Mouse (Mus musculus) retina, adult 2 months (tissue): ENCODE data around the gene Slc2a5.

Experiments
- DNase-seq: peaks from one replicate; pipeline ENCODE4 v3.0.0-alpha.2; 2012; ENCODE audit warnings: low read depth, low spot score

Gene Slc2a5

DNA sequence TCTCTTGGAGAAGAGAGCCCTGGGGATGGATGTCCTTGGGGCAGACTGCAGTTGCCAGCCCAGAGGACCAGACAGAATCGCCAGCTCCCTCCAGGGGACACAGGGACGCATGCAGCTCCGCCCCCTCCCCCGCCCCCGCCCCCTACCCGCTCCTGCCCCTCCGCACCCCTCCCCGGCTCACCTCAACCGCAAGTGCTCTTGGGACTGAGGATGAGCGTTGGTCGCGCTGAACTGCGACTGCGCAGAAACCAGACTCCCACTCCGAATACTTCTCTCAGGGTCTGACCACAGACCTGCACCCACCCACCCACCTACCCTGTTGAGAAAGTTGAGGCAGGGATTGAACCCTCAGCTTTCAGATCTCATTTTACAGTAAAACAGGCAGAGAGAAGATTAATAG is at the start of gene Slc2a5:
Gene Slc2a5 (plus strand): TSS at position 229 of the 400 bp plus-strand sequence.
- no peak for DNase-seq

GRCm38 (mm10) chr4:150070136-150070535 is 48.9 kb upstream of the Slc2a5 start:
- DNase-seq, result no peak

- DNase-seq, result no peak
These were observed 46.5 kb upstream of the Slc2a5 start for GRCm38 (mm10) chr4:150072416-150073101.

DNA sequence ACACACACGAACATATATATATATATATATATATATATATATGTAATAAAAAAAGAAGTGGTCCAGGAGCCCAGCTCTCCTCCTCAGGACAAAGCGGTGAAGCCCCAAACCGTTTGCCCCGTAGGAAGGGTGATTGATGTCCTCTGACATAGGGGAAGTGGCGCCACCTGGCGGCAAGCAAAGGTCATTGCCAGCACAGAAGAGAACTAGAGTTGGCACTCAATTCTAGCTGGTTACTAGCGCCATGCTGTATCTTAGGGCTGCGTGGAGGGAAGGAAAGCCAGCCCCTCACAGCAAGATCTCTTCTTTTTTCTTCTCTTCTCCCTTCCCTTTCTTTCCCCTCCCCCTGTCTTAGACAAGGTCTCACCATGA is 46.0 kb upstream of the Slc2a5 start:
- no peak for DNase-seq

DNA sequence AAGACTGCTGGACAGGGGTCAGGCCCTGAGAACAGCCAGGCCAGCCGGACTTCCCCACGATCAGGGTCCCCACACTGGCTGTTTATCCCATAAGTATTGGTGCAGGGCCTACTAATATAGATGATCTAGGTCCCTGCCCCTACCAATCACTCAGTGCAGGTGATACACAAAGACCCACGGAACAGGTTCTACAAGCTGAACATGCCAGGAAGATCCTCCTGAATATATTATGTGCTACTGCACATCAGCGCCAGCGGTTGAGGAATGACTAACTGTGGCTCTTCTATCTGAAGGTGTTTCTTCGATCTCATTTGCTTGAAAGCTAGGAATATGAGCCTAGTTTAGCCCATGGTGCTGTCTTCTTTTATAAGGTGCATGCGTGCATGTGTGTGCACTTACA is 43.7 kb upstream of the Slc2a5 start:
- DNase-seq, result no peak

DNA sequence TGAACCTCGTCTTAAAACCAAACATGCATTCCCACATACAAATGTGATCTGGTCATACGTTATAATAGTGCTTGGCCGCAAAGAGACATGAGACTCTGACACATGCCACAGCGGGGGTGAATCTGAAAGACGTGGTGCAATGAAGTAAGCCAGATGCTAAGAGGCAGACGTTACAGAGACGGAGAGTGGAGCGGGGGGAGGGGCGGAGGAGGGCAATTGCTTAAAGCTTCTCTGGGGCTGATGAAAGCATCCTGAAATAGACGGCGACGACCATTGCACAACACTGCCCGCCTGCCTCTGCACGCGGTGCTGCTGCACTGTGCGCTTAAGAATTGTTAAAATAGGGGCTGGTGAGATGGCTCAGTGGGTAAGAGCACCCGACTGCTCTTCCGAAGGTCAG is 42.9 kb upstream of the Slc2a5 start:
- no peak for DNase-seq

- no peak for DNase-seq
These were observed 40.4 kb upstream of the Slc2a5 start for GRCm38 (mm10) chr4:150078646-150079045.

- DNase-seq, result no peak
These were observed 39.8 kb upstream of the Slc2a5 start for GRCm38 (mm10) chr4:150079244-150079643.

- no peak for DNase-seq
These were observed 38.6 kb upstream of the Slc2a5 start for GRCm38 (mm10) chr4:150080330-150080967.

DNA sequence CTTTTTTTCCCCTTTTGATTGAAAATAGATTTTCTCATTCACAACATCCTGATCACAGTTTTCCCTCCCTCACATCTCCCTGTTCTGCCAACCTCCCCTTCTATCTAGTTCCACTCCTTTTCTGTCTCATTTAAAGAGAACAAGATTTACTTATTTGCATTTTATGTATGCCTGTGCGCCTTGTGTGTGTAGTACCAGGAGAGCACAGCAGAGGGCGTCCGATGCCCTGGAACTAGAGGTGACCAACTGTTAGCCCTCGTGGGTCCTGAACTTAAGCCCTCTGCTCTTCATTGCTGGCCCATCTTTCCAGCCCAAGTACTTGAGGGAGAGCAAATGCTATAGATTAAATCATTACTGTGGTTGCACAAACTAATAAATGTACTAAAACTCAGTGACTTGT is 33.7 kb upstream of the Slc2a5 start:
- DNase-seq, result no peak

DNA sequence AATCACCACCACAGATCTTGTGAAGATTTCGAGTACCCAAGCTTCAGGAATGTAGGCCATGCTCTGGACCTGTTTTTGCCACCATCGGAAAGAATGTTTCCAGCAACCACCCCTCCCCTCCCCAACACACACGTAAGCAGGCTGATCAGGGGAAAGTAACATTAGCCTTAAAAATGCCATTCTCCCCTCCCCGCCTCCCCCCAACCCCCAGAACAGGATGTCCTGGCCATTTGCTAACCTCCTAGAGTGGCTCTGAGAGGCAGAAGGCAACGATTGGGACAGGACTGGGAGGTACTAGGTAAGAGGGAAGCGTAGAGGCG is 32.3 kb upstream of the Slc2a5 start:
- DNase-seq, result no peak

DNA sequence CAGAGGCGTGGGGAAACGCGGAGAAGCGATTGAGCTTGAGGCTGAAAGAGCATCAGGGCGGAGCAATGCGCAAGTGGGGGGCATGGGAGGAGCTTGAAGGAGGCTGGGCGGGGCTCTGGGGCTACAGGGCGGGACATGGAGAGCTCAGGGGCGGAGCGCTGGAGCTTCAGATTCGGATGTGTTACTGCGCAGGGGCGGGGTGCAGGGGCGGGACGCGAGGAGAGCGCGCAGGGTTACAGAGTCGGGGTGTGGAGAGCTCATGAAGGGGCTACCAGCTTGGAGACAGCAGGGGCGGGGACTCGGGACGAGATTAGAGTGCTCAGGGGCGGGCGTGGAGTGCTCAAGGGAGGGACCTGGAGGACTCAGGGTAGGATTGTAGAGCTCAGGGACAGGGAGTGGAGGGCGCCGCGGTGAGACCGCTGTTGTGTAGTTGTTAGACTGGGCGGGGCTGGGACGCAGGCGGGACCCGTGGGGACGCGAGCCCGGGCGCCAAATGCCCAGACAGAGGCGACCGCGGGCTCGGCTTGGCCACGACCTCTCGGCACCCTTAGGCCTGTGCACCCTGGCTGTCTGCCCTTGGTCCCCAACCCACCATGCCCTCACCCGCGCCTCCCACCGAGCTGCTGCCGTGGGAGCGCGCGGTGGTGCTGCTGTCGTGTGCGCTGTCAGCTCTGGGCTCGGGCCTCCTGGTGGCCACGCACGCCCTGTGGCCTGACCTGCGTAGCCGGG is 31.8 kb upstream of the Slc2a5 start, which contains the start of gene Gpr157:
Gene Gpr157 (plus strand): TSS at position 205 of the 729 bp plus-strand sequence.
- DNase-seq, result peak; percentile 82

GRCm38 (mm10) chr4:150087890-150088530 is 31.1 kb upstream of the Slc2a5 start:
- DNase-seq, result no peak

GRCm38 (mm10) chr4:150089121-150089520 is 30.0 kb upstream of the Slc2a5 start:
- no peak for DNase-seq

GRCm38 (mm10) chr4:150091887-150092582 is 27.0 kb upstream of the Slc2a5 start:
- no peak for DNase-seq

DNA sequence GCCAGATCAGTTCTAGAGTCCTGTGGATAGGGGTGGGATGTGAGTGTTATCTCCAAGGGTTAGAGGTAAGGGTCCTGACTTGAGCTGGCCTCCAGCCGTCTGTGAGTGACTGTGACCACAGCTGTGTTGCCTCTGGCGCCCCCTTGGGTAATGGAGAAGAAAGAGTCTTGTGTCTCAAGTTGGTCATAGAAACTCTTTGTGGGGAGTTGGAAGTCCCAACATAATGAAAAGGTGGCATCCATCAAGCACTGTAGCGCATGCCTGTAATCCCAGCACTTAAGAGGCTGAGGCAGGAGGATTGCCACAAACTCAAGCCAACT is 26.5 kb upstream of the Slc2a5 start:
- no peak for DNase-seq

DNA sequence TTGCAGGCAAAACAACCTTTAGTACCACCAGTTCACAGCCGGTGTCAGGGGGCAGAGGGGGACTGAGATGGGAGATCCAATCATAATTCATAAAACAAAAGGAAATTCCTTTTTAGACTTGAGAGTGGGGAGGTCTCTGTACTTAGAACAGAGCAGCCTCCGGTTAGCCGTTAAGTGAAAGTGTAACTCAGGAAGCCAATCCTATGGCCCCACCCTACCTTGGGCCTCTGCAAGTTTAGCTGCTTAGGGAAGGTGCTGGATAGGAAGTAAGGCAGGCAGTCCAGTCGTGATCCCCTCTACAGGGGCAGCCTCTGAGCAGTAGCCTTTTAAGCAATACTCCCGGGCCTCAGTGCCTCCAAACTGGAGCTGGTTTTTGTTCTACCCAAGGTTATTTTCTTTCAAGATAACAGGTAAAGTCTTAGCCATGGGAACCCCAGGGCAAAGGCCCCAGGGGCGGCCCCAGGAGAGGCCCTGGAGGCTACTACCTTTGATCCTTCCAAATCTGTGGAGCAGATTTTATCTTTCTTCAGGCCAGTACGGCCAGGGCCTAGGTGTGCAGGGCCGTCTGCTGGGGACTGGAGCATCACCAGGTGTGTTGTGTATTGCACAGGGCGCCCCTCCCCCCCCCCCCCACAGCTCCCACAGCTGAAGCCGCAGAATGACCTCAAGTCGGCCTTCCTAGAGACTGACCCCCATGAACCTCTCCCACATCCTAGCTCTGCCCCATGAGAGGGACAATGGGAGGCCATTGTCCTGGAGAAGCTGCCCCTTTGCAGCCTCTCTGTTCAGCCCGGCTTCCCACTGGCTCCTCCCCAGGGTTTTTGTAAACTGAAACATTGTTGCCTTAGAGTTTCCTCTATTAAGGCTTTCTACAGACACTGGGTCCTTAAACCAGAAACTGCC is 25.3 kb upstream of the Slc2a5 start:
- DNase-seq, result no peak

GRCm38 (mm10) chr4:150094463-150094789 is 24.7 kb upstream of the Slc2a5 start:
- no peak for DNase-seq

- no peak for DNase-seq
These were observed 22.8 kb upstream of the Slc2a5 start for GRCm38 (mm10) chr4:150096309-150096708.

DNA sequence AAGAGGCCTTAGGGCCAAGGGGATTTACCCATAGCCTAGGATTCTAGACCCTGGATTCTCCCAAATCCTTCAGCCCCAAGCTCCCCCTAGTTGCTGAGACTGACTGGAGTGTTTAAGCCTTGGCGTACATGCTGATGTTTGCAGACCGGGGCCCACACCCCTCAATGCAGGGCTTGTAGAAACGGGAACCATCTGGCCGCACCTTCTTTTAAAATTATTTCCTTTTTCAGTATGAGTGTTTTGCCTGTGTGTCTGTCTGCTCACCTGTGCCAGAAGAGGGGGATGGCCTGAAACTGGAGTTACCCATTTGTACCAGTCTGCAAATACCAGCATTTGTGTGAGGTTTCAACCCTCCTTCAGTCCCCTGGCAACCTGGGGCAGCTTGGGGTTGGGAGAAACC is 21.2 kb upstream of the Slc2a5 start:
- DNase-seq, result no peak

- peak; percentile 66 for DNase-seq
These were observed 20.2 kb upstream of the Slc2a5 start for GRCm38 (mm10) chr4:150098880-150099279.
